Mouse (Mus musculus) liver, adult 10 weeks (tissue): ENCODE results near the gene Bckdk. TPM values are rescaled to one million over a fixed set of nuclear protein-coding genes. Genes with fewer than 3 reads are reported as not detected.

Experiments
- polyA plus RNA-seq: library from polyadenylated mRNA; stranded (reverse); fragments of 350-450 nt; fragmentation: Illumina TruSeq; extraction: RNeasy Lipid Tissue Mini Kit (QIAGEN cat#74804); gene quantifications from one replicate; pipeline ENCODE4 v1.2.3, GENCODE M21; 2014; ENCODE audit warnings: low read depth, low replicate concordance

Bckdk gene
- polyA plus RNA-seq: 1.1 TPM

DNA sequence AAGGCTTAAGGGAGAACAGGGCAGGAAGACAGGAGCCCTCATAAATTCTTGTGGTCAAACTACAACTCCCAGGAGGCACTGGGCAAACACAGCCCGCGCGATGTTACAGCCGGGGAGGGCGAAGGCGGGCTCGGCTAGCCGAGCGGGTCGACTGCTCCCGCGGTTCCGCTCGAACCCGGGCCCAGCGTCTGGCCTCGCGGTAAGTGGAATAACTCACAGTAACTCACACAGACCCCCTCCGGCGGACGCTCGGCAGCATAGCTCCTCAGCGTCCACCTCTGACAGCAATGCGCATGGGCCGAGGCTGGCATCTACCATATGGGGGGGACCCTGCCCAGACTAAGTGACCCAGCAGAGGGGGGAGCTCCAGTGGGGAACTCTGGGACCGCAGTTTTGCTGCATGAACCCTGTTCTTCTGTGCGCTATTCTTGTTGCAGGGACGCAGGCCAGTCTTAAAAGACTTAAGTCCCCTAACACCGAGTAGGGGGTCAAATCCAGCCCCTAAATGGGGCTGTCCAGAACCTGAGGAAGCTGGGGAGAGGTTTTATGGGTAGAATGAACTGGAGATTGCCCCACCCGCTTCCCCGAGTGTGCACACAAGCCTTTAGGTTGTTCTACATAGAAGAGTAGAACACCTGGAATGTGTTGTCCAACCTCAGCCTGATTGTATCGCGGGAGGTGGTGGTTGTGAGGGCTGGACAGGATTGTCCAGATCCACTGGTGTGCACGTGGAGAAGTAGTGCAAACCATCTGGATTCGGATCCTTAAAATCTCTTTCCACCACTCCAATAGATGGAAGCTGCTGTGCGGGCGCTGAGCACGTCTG is at the start of gene Bckdk:
Gene Bckdk (plus strand): TSS at position 112 of the 826 bp plus-strand sequence.

DNA sequence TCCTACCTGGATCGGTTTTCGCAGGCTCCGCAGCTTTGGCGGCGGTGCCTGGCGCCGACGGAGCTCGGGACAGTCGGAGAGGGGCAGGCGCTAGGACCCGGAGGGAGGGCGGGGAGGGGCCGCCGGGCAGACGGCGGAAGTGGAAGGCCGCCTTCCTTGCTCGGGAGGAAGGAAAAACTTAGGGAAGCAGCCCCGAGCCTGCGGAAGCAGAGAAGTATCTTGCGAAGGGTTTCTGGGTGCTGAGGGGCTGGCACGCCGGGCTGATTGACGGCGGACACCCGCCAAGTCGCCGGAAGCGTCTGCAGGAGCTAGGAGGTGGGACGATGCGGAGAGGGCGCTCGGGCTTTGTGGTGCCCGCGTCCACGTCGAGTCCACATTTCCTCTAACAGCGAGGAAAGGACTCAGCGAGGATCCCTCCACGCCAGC is 27.8 kb upstream of the Bckdk start, which contains the start of gene Zfp646:
Gene Zfp646 (plus strand): TSS at position 181 of the 426 bp plus-strand sequence.

DNA sequence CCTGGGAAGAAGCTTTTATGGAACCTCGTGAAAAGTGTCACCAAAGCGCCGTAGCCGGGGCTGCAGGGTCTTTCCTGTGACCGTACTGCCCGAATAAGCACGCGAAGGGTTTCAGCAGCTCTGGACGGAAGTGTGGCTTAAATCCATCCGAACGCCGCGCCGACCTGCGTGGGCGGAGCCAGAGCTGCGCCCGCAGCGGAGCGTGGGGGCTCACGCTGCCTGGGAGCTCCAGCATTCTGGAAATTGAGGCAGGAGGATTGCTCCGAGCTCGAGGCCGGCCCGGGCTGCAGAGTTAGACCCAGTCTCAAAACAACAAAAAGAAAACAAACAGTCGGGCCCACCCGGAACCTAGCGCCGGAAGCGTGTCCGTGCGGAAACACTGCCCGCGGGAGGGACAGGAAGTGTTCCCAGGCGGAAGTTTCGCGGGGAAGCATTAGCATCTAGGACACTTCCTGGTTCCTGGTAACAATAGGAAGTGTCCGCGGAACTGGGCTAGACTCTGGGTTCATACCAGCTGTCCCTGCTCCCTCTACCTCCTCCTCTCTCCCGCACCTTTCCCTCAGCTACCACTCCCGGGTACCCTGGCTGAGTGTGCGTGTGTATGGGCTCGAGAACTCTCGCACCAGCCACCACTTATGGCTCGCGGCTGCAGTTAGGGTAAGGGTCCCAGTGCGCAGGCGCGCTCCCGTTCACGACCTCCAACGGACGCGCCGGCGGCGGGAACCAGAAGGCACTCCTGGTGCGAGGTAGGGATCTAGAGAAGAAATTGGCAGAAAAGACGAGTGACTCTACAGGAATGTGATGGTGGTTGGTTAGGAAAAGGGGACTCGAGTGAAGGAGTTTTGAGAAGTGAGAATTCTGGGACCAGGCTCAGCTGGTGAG is 27.2 kb upstream of the Bckdk start, which contains the start of gene Zfp668:
Gene Zfp668 (minus strand): TSS at position 362 of the 882 bp plus-strand sequence.

DNA sequence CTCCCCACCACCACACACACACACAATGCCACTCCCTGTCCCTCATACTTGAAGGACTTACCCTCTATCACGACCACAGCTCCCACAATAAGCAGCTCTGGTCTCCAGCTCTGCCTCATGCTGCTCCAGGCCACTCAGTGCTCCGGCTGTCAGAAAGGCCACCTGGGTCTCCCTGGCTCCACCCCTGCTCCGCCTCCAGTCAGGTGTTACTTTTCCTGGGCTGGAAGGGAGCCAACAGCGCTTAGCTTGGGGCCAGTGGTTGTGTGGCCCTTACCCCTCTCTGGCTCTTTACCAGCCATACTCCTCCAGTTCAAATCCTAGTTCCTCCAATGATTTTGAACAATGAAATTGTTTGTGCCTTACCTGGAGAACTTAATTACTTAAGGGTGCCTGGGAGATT is 13.1 kb upstream of the Bckdk start, which contains the start of gene Prss53:
Gene Prss53 (minus strand): TSS at position 173 of the 400 bp plus-strand sequence.

DNA sequence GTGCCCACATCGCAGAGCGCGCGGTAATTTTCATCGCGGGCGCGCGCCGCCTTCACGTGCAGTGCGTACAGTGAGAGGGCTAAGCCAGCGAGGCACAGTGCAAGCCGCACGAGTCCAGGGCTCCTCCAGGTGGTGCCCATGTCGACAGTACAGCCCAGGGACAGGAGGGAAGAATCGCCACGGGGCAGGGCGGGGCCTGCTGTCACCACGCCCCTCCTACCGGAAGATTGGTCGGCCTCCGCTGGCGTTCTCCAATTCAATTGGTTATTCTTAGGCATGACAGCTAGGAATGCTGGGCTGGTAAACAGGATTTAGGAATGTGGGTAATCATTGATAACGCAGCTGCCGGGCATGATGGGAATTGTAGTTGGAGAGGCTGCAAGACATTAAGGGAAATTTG is 8.4 kb upstream of the Bckdk start, which contains the start of the genes Gm21974 and Vkorc1:
Gene Gm21974 (minus strand): TSS at position 13 of the 400 bp plus-strand sequence.
Gene Vkorc1 (minus strand): TSS at position 176 of the 400 bp plus-strand sequence.

DNA sequence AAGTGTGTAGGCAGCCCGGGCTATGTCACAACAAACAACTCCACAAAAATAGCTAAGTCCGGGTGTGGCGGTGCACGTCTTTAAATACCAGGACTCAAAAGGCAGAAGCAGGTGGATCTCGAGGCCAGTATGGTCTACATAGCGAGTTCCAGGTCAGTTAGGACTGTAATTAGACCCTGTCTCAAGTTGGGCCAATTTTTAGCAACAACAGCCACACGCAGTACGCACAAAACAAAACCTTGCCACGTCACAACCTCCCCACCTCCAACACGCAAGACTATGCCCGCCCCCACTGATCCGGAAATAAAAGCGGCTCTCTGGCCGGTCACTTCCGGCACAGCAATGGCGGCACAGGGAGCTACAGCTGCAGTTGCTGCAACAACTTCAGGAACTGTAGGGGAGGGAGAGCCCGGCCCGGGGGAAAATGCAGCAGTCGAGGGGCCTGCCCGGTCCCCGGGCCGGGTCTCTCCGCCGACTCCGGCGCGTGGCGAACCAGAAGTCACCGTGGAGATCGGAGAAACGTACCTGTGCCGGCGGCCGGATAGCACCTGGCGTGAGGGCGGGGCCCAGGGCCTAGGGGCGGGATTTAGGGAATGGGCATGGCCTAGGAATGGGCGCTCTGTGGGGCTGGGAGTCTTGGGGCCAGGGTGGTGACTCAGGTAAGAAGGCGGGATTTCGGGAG is 8.4 kb downstream of the Bckdk start, which contains the start of gene Kat8:
Gene Kat8 (plus strand): TSS at position 327 of the 682 bp plus-strand sequence.

DNA sequence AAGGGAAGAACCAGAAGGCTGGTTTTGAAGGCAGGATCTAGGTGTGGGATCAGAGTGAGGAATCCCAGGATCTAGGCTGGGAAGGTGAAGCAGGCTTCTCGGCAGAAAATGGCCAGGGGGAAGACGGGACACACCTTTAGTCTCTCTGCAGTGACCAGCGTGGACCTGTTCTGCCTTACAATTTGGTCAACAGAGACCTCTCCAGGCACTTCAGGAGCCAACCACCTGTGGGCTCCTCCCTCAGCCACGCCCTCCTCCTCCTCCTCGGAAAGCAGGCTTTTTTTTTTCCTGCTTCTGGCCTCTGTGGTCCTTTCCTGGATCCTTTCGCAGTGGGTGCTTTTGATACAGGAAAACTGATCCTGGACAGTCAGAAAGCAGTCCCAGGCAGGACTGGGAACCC is 26.0 kb downstream of the Bckdk start, which contains the start of gene Prss8:
Gene Prss8 (minus strand): TSS at position 182 of the 400 bp plus-strand sequence.

DNA sequence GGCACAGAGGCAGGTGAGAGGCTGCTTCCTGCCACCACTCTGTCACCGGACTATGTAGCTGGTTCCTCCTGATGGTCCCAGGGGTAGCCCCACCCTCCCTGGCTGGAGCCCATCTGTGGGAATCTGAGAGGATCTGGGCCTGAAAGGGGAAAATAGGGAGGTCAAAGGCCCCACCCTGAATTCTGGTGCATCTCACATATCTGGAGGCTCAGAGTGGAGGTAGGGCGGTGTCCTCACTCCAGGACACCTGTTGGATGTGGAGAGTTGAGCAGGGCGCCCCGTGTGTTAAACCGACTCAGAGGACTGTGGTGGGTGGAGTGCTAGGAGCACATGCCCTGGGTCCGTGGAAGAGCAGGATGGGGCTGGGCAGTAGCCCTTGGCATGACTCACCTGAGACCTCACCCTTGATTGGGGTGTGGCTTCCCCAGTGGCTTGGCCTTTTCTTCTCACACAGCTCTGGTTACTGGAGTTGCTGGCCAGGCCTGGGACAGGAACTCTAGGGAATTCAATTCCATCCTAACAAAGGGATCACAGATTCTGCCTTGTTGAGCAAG is 42.7 kb downstream of the Bckdk start, which contains the start of gene Prss36:
Gene Prss36 (minus strand): TSS at position 256 of the 554 bp plus-strand sequence.

Other genes starting within 250 kb of the Bckdk start
- gene Bcl7c, start 195.1 kb upstream of the Bckdk start, polyA plus RNA-seq: 0.26 TPM
- 5.0 TPM for gene Ctf1, start 191.3 kb upstream of the Bckdk start, polyA plus RNA-seq
- not detected for gene Ctf2, start 171.9 kb upstream of the Bckdk start, polyA plus RNA-seq
- 0.21 TPM for gene Fbxl19, start 159.5 kb upstream of the Bckdk start, polyA plus RNA-seq
- 4.0 TPM for gene Orai3, start 134.3 kb upstream of the Bckdk start, polyA plus RNA-seq
- gene Setd1a, start 127.4 kb upstream of the Bckdk start, polyA plus RNA-seq: 1.6 TPM
- not detected for gene Gm49388, start 118.5 kb upstream of the Bckdk start, polyA plus RNA-seq
- 305 TPM for gene Hsd3b7, start 103.5 kb upstream of the Bckdk start, polyA plus RNA-seq
- gene Stx4a, start 79.8 kb upstream of the Bckdk start, polyA plus RNA-seq: 12.3 TPM
- gene Stx1b, start 79.5 kb upstream of the Bckdk start, polyA plus RNA-seq: 3.2 TPM
- 1.8 TPM for gene Zfp646, start 27.9 kb upstream of the Bckdk start, polyA plus RNA-seq
- gene Zfp668, start 27.3 kb upstream of the Bckdk start, polyA plus RNA-seq: 0.21 TPM
- 0.24 TPM for gene Prss53, start 13.1 kb upstream of the Bckdk start, polyA plus RNA-seq
- gene Gm21974, start 8.6 kb upstream of the Bckdk start, polyA plus RNA-seq: not detected
- 252 TPM for gene Vkorc1, start 8.5 kb upstream of the Bckdk start, polyA plus RNA-seq
- gene Kat8, start 8.4 kb downstream of the Bckdk start, polyA plus RNA-seq: 8.6 TPM
- gene Prss8, start 26.0 kb downstream of the Bckdk start, polyA plus RNA-seq: not detected
- 0.37 TPM for gene Prss36, start 42.6 kb downstream of the Bckdk start, polyA plus RNA-seq
- 200 TPM for gene Fus, start 63.4 kb downstream of the Bckdk start, polyA plus RNA-seq
- 0.61 TPM for gene Pycard, start 89.8 kb downstream of the Bckdk start, polyA plus RNA-seq
- not detected for gene Trim72, start 99.9 kb downstream of the Bckdk start, polyA plus RNA-seq
- gene Itgam, start 158.6 kb downstream of the Bckdk start, polyA plus RNA-seq: 0.42 TPM
- gene Gm49368, start 158.6 kb downstream of the Bckdk start, polyA plus RNA-seq: not detected
- 0.29 TPM for gene Itgax, start 225.5 kb downstream of the Bckdk start, polyA plus RNA-seq